Mouse (Mus musculus) gastrocnemius, postnatal 25 days (tissue): ENCODE data around the gene Ugt1a5. TPM values are rescaled to one million over a fixed set of nuclear protein-coding genes. Genes with fewer than 3 reads are reported as not detected.
"Not testable (repeated sequence)": the region's sequence is repeated elsewhere in the genome, so short reads cannot be mapped to it uniquely, and the experiment has no call there.

Source experiments
- DNase-seq: peaks from one replicate; pipeline ENCODE4 v3.0.0; 2022
- long read RNA-seq, 2 experiments: library from polyadenylated mRNA; stranded (forward); transcript quantifications; one replicate each; pipeline ENCODE4 v2.0.0; 2021
- total RNA-seq, 2 experiments: library from RNA; stranded (reverse); gene quantifications; 1 replicate in 1 of 2; 2 replicates in 1 of 2; pipeline ENCODE4 v1.2.3; 2021

The Ugt1a5 gene
- total RNA-seq, result not detected
- long read RNA-seq, experiment 1, result 0 reads
- long read RNA-seq, experiment 2, result 0 reads

GRCm38 (mm10) chr1:88165711-88166110 lies at the start of gene Ugt1a5:
TSS of gene Ugt1a5 (plus strand) at chr1:88166012.
- DNase-seq, result no peak

GRCm38 (mm10) chr1:88120550-88120949 lies 45.3 kb upstream of the Ugt1a5 start:
- DNase-seq, result not testable (repeated sequence)

- DNase-seq, result not testable (repeated sequence)
Measured at GRCm38 (mm10) chr1:88121521-88121920, 44.3 kb upstream of the Ugt1a5 start.

GRCm38 (mm10) chr1:88125827-88126360 lies 39.9 kb upstream of the Ugt1a5 start:
- DNase-seq, result not testable (repeated sequence)

GRCm38 (mm10) chr1:88129091-88129490 lies 36.7 kb upstream of the Ugt1a5 start:
- not testable (repeated sequence) for DNase-seq

GRCm38 (mm10) chr1:88130223-88130622 lies 35.6 kb upstream of the Ugt1a5 start:
- DNase-seq, result not testable (repeated sequence)

GRCm38 (mm10) chr1:88133908-88134456 lies 31.8 kb upstream of the Ugt1a5 start:
- no peak for DNase-seq

GRCm38 (mm10) chr1:88134457-88135011 lies 31.3 kb upstream of the Ugt1a5 start, which contains the start of gene Ugt1a6a:
TSS of gene Ugt1a6a (plus strand) at chr1:88134809.
- peak; percentile 30 for DNase-seq

- not testable (repeated sequence) for DNase-seq
Measured at GRCm38 (mm10) chr1:88135229-88135904, 30.4 kb upstream of the Ugt1a5 start.

- no peak for DNase-seq
Measured at GRCm38 (mm10) chr1:88136646-88137045, 29.2 kb upstream of the Ugt1a5 start.

GRCm38 (mm10) chr1:88137264-88137663 lies 28.5 kb upstream of the Ugt1a5 start:
- no peak for DNase-seq

- no peak for DNase-seq
Measured at GRCm38 (mm10) chr1:88138145-88138544, 27.7 kb upstream of the Ugt1a5 start.

- not testable (repeated sequence) for DNase-seq
Measured at GRCm38 (mm10) chr1:88140492-88140891, 25.3 kb upstream of the Ugt1a5 start.

- not testable (repeated sequence) for DNase-seq
Measured at GRCm38 (mm10) chr1:88143966-88144675, 21.7 kb upstream of the Ugt1a5 start.

GRCm38 (mm10) chr1:88145278-88145677 lies 20.5 kb upstream of the Ugt1a5 start:
- DNase-seq, result not testable (repeated sequence)

GRCm38 (mm10) chr1:88150133-88150532 lies 15.7 kb upstream of the Ugt1a5 start:
- DNase-seq, result not testable (repeated sequence)

GRCm38 (mm10) chr1:88158430-88158829 lies 7.4 kb upstream of the Ugt1a5 start:
- DNase-seq, result no peak

- DNase-seq, result not testable (repeated sequence)
Measured at GRCm38 (mm10) chr1:88172190-88172589, 6.4 kb downstream of the Ugt1a5 start.

- DNase-seq, result no peak
Measured at GRCm38 (mm10) chr1:88179657-88180056, 13.8 kb downstream of the Ugt1a5 start.

- DNase-seq, result no peak
Measured at GRCm38 (mm10) chr1:88186325-88186935, 20.6 kb downstream of the Ugt1a5 start.

- no peak for DNase-seq
Measured at GRCm38 (mm10) chr1:88192136-88192535, 26.3 kb downstream of the Ugt1a5 start.

GRCm38 (mm10) chr1:88195687-88196086 lies 29.9 kb downstream of the Ugt1a5 start:
- no peak for DNase-seq
